Mouse (Mus musculus) monocyte, adult 5-6 weeks (primary cell): ENCODE results near the gene Bclaf1. TPM values are rescaled to one million over a fixed set of nuclear protein-coding genes. Genes with fewer than 3 reads are reported as not detected.

Experiments
- ATAC-seq: fragments of 153-309, 156-312 bp; replicated peaks from 2 replicates; pipeline ENCODE4 v1.8.0; 2017; ENCODE audit warnings: mild to moderate bottlenecking; ENCODE audit not compliant: low TSS enrichment, insufficient number of reproducible peaks, severe bottlenecking, poor library complexity, low FRiP score
- total RNA-seq: library from RNA; stranded (forward); fragments of 200-1000, 200-491, 200-594 nt; gene quantifications from 3 replicates; pipeline ENCODE4 v1.2.3, GENCODE M21; 2017

Gene Bclaf1
- total RNA-seq, 1 experiment from 2014 or later: 413 TPM

DNA sequence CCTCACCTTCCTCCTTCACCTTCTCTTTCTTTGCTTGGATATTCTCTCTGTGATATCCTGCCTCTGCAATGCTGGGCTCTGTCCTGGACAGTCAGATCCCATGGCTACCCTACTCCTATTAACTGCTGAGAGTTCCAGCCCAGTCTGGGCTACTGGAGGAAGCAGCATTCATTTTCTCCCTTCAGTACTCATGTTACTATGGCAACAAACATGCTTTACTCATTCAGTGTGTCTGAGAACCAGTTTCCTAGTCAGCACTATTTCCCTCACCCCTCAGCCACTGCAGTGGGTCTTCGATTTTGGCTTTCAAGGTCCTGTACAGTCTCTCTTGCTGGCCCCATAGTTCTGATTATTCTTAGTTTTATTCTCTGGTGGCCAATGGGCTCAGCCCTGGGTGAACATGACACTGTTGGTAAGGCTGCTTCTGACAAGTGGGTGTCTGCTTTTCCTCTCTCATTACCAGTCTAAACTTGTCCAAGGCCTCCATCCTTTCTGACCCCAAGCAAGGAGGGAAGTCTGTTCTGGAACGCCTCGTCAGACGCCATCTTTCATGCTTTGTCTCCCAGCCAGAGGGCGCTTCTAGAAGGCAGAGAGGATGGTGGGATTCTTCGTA is 70.6 kb downstream of the Bclaf1 start:
- ATAC-seq: no peak

DNA sequence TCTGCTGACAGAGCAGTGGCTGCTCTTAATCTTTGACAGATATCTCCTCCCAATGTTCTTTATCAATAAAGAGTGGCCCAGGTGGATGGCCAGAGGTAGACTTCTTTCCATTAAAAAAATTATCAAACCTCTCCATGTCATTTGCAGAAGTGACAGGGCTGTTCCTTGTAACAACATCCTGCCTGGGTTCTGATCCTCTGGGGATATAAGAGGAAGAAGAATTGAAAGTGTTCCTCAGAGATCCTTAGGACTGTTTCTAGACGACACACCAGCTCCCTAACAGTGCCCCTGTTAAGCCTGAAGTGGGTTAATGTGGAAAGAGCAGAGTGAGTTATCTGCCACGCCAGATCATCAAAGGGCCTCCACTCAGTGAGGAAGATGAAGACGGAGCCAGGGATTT is 78.3 kb downstream of the Bclaf1 start:
- ATAC-seq: no peak

Other genes starting within 250 kb of the Bclaf1 start
- 1.4 to 3.3 TPM (median 1.6 TPM) in 3 replicates for gene Map7, start 164.0 kb upstream of the Bclaf1 start, total RNA-seq
- 0.48 to 0.87 TPM in 2 of 3 replicates, not detected in the other for gene Mtfr2, start 35.3 kb downstream of the Bclaf1 start, total RNA-seq